Mouse (Mus musculus) spleen, adult 2 months (tissue): ENCODE results near the gene Poldip2. TPM values are rescaled to one million over a fixed set of nuclear protein-coding genes. Genes with fewer than 3 reads are reported as not detected.

Source experiments
- DNase-seq, 2 experiments: peaks; one replicate each; pipeline versions ENCODE4 v3.0.0 to v3.0.0-alpha.2; 2012 to 2021; ENCODE audit warnings: low spot score in 2 of 2, low read depth in 1 of 2
- H3K27ac ChIP-seq: fragments of 200-500 bp; 2 replicates; pipeline ENCODE4 v1.5.1; 2012; ENCODE audit warnings: low read length, inconsistent platforms; ENCODE audit not compliant: insufficient read depth
- H3K27me3 ChIP-seq: fragments of 200-500 bp; 2 replicates; pipeline ENCODE4 v1.6.1; 2012; ENCODE audit warnings: mild to moderate bottlenecking, moderate library complexity, low read length, inconsistent platforms; ENCODE audit not compliant: control insufficient read depth, insufficient read depth
- H3K36me3 ChIP-seq: fragments of 200-500 bp; 2 replicates; pipeline ENCODE4 v1.6.1; 2012; ENCODE audit warnings: mild to moderate bottlenecking, low read length, inconsistent platforms; ENCODE audit not compliant: control insufficient read depth, insufficient read depth
- H3K4me1 ChIP-seq: fragments of 200-500 bp; 2 replicates; pipeline ENCODE4 v1.6.1; 2011; ENCODE audit warnings: inconsistent platforms; ENCODE audit not compliant: control insufficient read depth, insufficient read depth, insufficient read length
- H3K4me3 ChIP-seq: fragments of 200-500 bp; 2 replicates; pipeline ENCODE4 v1.5.1; 2011; ENCODE audit warnings: mild to moderate bottlenecking, inconsistent platforms; ENCODE audit not compliant: insufficient read depth, insufficient read length; ENCODE audit errors: extremely low read depth
- CTCF ChIP-seq: fragments of 200-500 bp; IDR thresholded peaks from 2 replicates; pipeline ENCODE4 v1.5.1; 2011; ENCODE audit warnings: mild to moderate bottlenecking, inconsistent platforms; ENCODE audit not compliant: insufficient read depth, insufficient read length, insufficient replicate concordance; ENCODE audit errors: extremely low read depth
- POLR2A ChIP-seq: fragments of 200-500 bp; IDR thresholded peaks from 2 replicates; pipeline ENCODE4 v1.6.1; 2011; ENCODE audit warnings: low read depth, low read length, inconsistent platforms
- WGBS: fragments of 180-500 bp; shearing (Covaris S2); methylation state at CpG from one replicate; pipeline ENCODE4 v1.1.7; 2018; 5-methylcytosine and 5-hydroxymethylcytosine counted together
- polyA plus RNA-seq: library from polyadenylated mRNA; depleted of rRNA; stranded (reverse); fragments of >200 nt; gene quantifications from 2 replicates; pipeline ENCODE4 v1.2.3, GENCODE M21; 2012

Poldip2 gene
- polyA plus RNA-seq, 1 experiment, result 22.7 TPM

- no peak overlapping the region for H3K4me3 ChIP-seq
- H3K27me3 ChIP-seq, result no peaks in the 10 kb centered on the region
- TF ChIP-seq CTCF, result no peak
- TF ChIP-seq POLR2A, result no peak
- no peaks in the 10 kb centered on the region; the same call in 1 of the 2 replicates for H3K4me1 ChIP-seq
- no peak for DNase-seq
- H3K36me3 ChIP-seq, result peaks cover 4% of the 10 kb centered on the region
- H3K27ac ChIP-seq, result no peak overlapping the region
- 85% methylated on average over 4 of the region's 4 CpGs for WGBS
These were observed 22.5 kb downstream of the Poldip2 start for GRCm38 (mm10) chr11:78534516-78534915.

GRCm38 (mm10) chr11:78535376-78536079 lies 23.5 kb downstream of the Poldip2 start:
- no peak for DNase-seq
- Histone ChIP-seq H3K36me3 (peaks cover 8% of the 10 kb centered on the region), H3K4me3 (peak overlapping the region; percentile 81), H3K27me3 (no peaks in the 10 kb centered on the region), H3K4me1 (no peaks in the 10 kb centered on the region; the same call in 1 of the 2 replicates), H3K27ac (peak overlapping the region; percentile 84)
- TF ChIP-seq CTCF, result no peak
- TF ChIP-seq POLR2A, result no peak
- WGBS, result 2% methylated on average over 23 of the region's 23 CpGs

DNA sequence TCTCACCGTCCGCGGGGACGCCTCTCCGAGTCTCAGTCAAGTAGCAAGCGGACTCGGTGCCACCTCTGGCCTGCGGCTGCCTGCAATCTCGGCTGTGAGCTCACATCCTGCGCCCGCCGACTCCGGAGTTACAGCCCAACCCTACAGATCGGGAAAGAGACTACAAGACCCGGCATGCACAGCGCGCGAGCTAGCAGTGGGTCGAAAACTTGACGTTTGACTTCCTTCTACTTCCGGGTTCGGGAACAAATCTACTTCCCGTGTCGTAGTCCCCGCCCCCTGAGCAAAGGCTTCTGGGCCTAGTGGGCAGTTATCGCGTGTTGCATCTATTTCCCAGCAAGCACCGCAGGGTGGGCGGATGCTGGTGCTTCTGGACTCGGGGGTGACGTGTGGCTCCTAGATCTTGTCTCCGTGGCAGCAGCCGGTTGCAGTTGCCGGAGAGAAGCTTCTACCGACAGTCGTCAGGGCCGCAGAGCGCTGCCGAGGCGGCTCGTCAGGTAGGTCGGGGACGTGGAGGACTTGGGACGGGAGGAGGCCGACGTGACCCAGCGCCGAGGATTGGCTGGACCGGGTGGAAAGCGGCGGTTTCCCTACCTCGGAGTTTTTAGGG lies 24.2 kb downstream of the Poldip2 start, which contains the start of the genes Tnfaip1 and Ift20:
Gene Tnfaip1 (minus strand): TSS at position 253 of the 610 bp plus-strand sequence.
Gene Ift20 (plus strand): TSS at position 282 of the 610 bp plus-strand sequence.
- no peak for TF ChIP-seq CTCF
- TF ChIP-seq POLR2A, result peak; percentile 69
- Histone ChIP-seq H3K27me3 (no peaks in the 10 kb centered on the region), H3K4me1 (no peaks in the 10 kb centered on the region; the same call in 1 of the 2 replicates), H3K27ac (peak within 1 kb of the TSS; percentile 84), H3K4me3 (peak within 1 kb of the TSS; percentile 87), H3K36me3 (peaks cover 13% of the 10 kb centered on the region)
- under 1% methylated on average over 52 of the region's 52 CpGs for WGBS
- DNase-seq, result peak; percentile 99

DNA sequence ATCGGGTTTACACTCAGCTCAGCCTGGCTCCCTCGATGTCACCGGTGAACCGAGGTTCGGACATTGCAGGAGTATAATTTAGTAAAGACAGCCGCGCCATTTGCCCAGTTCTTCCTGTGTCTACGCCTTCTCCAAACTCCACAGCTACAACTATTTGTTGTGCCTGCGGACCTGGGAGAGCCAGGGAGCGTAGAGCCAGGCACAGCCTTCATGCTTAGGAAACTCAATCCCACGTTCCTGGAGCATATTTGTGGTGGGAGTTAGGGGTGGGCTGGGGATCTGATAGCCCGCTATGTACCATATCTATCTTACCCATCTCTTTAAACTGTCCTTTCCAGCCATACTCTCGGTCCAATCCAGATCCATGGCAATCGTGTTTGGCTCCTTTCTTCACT lies 24.7 kb downstream of the Poldip2 start:
- TF ChIP-seq CTCF (no peak), POLR2A (no peak)
- 1% methylated on average over 14 of the region's 14 CpGs for WGBS
- H3K27ac ChIP-seq, result peak overlapping the region; percentile 62
- no peak for DNase-seq
- H3K27me3 ChIP-seq, result no peaks in the 10 kb centered on the region
- peaks cover 15% of the 10 kb centered on the region for H3K36me3 ChIP-seq
- peak overlapping the region; percentile 87 for H3K4me3 ChIP-seq
- no peaks in the 10 kb centered on the region; the same call in 1 of the 2 replicates for H3K4me1 ChIP-seq

DNA sequence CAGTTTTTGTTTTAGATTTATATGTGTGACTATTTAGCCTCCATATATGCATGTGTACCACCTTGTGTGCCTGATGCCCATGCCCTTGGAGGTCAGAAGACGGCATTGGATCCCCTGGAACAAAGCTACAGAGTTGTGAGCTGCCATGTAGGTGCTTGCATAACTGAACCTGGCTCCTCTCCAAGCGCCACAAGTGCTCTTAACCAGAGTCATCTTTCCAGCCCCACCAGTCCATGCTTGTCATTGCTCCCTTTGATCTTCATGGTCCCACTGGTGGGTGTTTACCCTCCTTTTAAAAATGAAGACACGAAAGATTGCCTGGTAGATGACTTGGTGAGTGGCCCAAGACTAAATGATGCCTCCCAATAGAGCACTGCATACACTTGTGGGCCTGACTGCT lies 28.4 kb downstream of the Poldip2 start:
- no peak for DNase-seq
- WGBS, result 92% methylated on average over 3 of the region's 3 CpGs
- no peak overlapping the region for H3K27ac ChIP-seq
- no peak overlapping the region for H3K4me3 ChIP-seq
- TF ChIP-seq CTCF (no peak), POLR2A (no peak)
- H3K4me1 ChIP-seq, result no peaks in the 10 kb centered on the region
- H3K27me3 ChIP-seq, result no peaks in the 10 kb centered on the region
- H3K36me3 ChIP-seq, result peaks cover 18% of the 10 kb centered on the region

DNA sequence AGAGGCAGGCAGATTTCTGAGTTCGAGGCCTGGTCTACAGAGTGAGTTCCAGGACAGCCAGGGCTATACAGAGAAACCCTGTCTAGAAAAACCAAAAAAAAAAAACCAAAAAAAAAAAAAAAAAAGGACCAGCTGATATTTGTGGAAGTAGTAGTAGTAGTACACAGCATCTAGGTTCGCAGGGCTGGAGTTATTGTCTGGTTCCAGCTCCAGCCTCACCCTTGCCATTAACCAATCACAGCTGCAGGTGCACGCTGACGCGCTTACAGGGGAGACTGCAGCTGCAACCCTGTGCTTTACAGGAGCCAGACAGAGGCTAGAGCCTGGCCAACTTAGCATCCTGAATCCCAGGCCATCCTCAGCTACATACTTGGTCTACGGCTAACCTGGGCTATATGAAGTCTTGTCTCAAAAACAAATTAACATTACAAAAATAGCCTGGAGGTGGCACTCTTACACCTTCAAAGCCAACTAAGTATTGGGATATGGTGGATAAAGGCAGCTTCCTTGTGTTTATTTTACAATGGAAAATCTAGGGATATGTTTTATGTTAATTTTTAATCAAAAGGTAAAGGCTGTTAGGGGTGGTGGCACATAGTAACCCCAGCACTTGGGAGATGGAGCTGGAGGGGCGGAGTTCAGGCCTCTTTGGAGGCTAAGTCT lies 32.6 kb downstream of the Poldip2 start:
- TF ChIP-seq POLR2A, result no peak
- no peak for TF ChIP-seq CTCF
- no peak for DNase-seq
- H3K4me1 ChIP-seq, result no peaks in the 10 kb centered on the region; the same call in 1 of the 2 replicates
- no peaks in the 10 kb centered on the region for H3K27me3 ChIP-seq
- no peak overlapping the region for H3K27ac ChIP-seq
- H3K36me3 ChIP-seq, result peaks cover 15% of the 10 kb centered on the region
- 93% methylated on average over 7 of the region's 7 CpGs for WGBS
- H3K4me3 ChIP-seq, result no peak overlapping the region
